Mouse (Mus musculus) forebrain, embryonic 11.5 days (tissue): ENCODE data around the gene Pnpo. TPM values are rescaled to one million over a fixed set of nuclear protein-coding genes. Genes with fewer than 3 reads are reported as not detected.

Experiments
- ATAC-seq: fragments of 200-750 bp; cut with Nextera tagmentation; replicated peaks from 2 replicates; pipeline ENCODE4 v1.8.0; 2017; ENCODE audit warnings: moderate TSS enrichment; ENCODE audit not compliant: low FRiP score
- DNase-seq: peaks from one replicate; pipeline ENCODE4 v3.0.0-alpha.2; 2017; ENCODE audit warnings: low spot score
- H3K27ac ChIP-seq: fragments of 300-500 bp; sonication (generic); 2 replicates; pipeline ENCODE4 v1.5.1; 2014; ENCODE audit warnings: low read depth, low read length
- H3K27me3 ChIP-seq: fragments of 300-500 bp; sonication (generic); 2 replicates; pipeline ENCODE4 v1.6.1; 2014; ENCODE audit warnings: mild to moderate bottlenecking, low read length, mixed read lengths; ENCODE audit not compliant: control insufficient read depth, insufficient read depth
- H3K36me3 ChIP-seq: fragments of 300-500 bp; sonication (generic); 2 replicates; pipeline ENCODE4 v1.6.1; 2014; ENCODE audit warnings: mild to moderate bottlenecking, low read length, moderate library complexity, mixed read lengths; ENCODE audit not compliant: control insufficient read depth, insufficient read depth
- H3K4me1 ChIP-seq: fragments of 300-500 bp; sonication (generic); replicated peaks from 2 replicates; pipeline ENCODE4 v1.6.1; 2014; ENCODE audit warnings: low read length, mixed read lengths; ENCODE audit not compliant: control insufficient read depth, insufficient read depth
- H3K4me2 ChIP-seq: fragments of 300-500 bp; sonication (generic); 2 replicates; pipeline ENCODE4 v1.6.1; 2014; ENCODE audit warnings: low read depth, mild to moderate bottlenecking, low read length, moderate library complexity, mixed read lengths; ENCODE audit not compliant: severe bottlenecking
- H3K4me3 ChIP-seq: fragments of 300-500 bp; sonication (generic); 2 replicates; pipeline ENCODE4 v1.5.1; 2014; ENCODE audit warnings: low read depth, low read length
- H3K9ac ChIP-seq: fragments of 300-500 bp; sonication (generic); 2 replicates; pipeline ENCODE4 v1.6.1; 2014; ENCODE audit warnings: low read length
- H3K9me3 ChIP-seq: fragments of 300-500 bp; sonication (generic); 2 replicates; pipeline ENCODE4 v1.6.1; 2016; ENCODE audit warnings: low read length, mixed read lengths; ENCODE audit not compliant: control insufficient read depth
- WGBS: fragments of 180-500 bp; shearing (Covaris S2); extraction: QIAGEN DNeasy Blood & Tissue Kit; methylation state at CpG from one replicate; pipeline ENCODE4 v1.1.7; 2014; 5-methylcytosine and 5-hydroxymethylcytosine counted together
- polyA plus RNA-seq: library from polyadenylated mRNA; unstranded; fragments of >200 nt; fragmentation: Nextera tagmentation; extraction: Ambion mirVana; gene quantifications from 2 replicates; pipeline ENCODE4 v1.2.1, GENCODE M21; 2014

Gene Pnpo
- polyA plus RNA-seq, 1 experiment from 2014 or later: 28.8 TPM

GRCm38 (mm10) chr11:96974813-96975212 lies 31.0 kb upstream of the Pnpo start:
- H3K9ac ChIP-seq: no peak overlapping the region
- ATAC-seq: no peak
- no peak overlapping the region for H3K27ac ChIP-seq
- no peaks in the 10 kb centered on the region for H3K9me3 ChIP-seq
- WGBS: 88% methylated on average over 5 of the region's 5 CpGs
- H3K4me2 ChIP-seq: no peak overlapping the region
- H3K27me3 ChIP-seq: no peaks in the 10 kb centered on the region
- no peak overlapping the region for H3K4me3 ChIP-seq
- peaks cover 12% of the 10 kb centered on the region for H3K4me1 ChIP-seq
- H3K36me3 ChIP-seq: no peaks in the 10 kb centered on the region
- DNase-seq: no peak

DNA sequence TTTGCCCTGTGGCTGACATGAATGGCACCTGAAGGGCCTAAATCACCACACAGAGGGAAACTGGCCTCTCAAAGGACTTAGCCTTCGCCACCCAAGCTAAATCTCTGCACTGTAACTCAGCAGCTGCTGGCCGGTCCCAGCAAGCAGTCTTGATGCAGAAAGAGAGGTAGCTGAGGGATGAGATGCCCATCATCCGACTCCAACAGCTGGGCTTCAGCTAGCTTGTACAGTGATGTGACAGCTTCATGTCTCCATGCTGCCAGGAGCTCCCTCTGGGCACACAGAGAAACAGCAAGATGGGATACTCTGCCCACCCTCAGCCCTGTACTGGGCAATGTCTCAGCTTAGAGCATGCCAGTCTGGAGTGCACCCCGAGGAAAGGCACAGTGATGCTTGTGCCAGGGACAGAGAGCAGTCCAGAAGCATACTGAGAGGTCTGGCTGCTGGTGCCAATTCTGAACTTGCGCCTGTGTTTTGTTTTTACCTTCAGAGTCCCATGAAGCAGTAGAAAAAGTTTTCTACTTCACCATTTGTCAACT lies 29.7 kb upstream of the Pnpo start:
- Histone ChIP-seq H3K4me2 (no peak overlapping the region), H3K27ac (no peak overlapping the region), H3K4me3 (no peak overlapping the region), H3K4me1 (peaks cover 11% of the 10 kb centered on the region), H3K9ac (no peak overlapping the region), H3K36me3 (no peaks in the 10 kb centered on the region), H3K27me3 (no peaks in the 10 kb centered on the region), H3K9me3 (no peaks in the 10 kb centered on the region)
- 93% methylated on average over 5 of the region's 5 CpGs for WGBS
- DNase-seq (no peak), ATAC-seq (no peak)

- no peak overlapping the region for H3K4me2 ChIP-seq
- H3K9ac ChIP-seq: no peak overlapping the region
- ATAC-seq (no peak), DNase-seq (no peak)
- 84% methylated on average over 5 of the region's 5 CpGs for WGBS
- no peaks in the 10 kb centered on the region for H3K27me3 ChIP-seq
- H3K27ac ChIP-seq: no peak overlapping the region
- peaks cover 8% of the 10 kb centered on the region for H3K4me1 ChIP-seq
- no peaks in the 10 kb centered on the region for H3K9me3 ChIP-seq
- no peak overlapping the region for H3K4me3 ChIP-seq
- no peaks in the 10 kb centered on the region for H3K36me3 ChIP-seq
These were observed 29.1 kb upstream of the Pnpo start for GRCm38 (mm10) chr11:96972906-96973305.

DNA sequence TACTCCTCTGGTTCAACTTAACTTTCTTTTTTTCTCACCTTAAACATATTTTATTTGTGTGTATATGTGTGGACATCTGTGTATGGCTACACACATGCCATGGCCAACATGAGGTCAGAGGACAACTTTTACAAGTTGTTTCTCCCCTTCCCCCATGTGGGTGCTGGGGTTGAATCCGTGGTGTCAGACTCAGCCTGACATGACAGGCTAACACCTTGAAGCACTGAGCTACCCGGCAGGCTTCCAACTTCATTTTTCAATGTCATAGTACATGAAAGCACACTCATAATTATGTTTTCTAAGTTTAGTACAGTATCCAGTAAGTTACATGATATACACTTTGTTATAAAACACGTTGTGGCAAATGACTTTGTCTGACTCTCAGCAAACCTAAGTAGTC lies 26.6 kb upstream of the Pnpo start:
- DNase-seq: no peak
- Histone ChIP-seq H3K9ac (no peak overlapping the region), H3K36me3 (no peaks in the 10 kb centered on the region), H3K4me3 (no peak overlapping the region), H3K9me3 (no peaks in the 10 kb centered on the region), H3K4me1 (0 out of 2 replicates have a peak, but pooled peaks cover 2% of the 10 kb centered on the region), H3K27ac (no peak overlapping the region), H3K27me3 (no peaks in the 10 kb centered on the region), H3K4me2 (no peak overlapping the region)
- ATAC-seq: no peak
- WGBS: 91% methylated on average over 3 of the region's 3 CpGs

DNA sequence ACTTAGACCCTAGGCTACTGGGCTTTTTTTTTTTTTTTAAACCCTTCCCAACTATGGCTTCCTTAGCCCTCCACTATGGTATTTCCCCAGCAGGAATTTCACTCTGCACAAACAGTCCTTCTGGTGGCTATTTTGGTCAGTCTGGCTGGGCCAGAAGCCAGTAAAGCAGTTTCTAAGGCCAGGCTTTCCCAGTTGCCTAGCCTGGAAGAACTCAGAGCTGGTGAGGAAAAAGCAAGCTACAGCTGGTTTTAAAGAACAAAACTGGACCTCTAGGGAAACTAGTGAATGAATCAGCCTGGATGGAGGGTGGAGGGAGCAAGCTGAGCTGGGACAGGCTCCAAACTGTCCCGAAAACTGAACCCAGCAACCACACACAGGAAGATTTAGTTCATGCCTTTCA lies 26.0 kb upstream of the Pnpo start:
- WGBS: 94% methylated on average over 1 of the region's 1 CpGs
- H3K4me2 ChIP-seq: no peak overlapping the region
- no peak overlapping the region for H3K4me3 ChIP-seq
- no peak overlapping the region for H3K27ac ChIP-seq
- no peak for ATAC-seq
- H3K9ac ChIP-seq: no peak overlapping the region
- DNase-seq: no peak
- H3K27me3 ChIP-seq: no peaks in the 10 kb centered on the region
- H3K9me3 ChIP-seq: no peaks in the 10 kb centered on the region
- no peaks in the 10 kb centered on the region for H3K36me3 ChIP-seq
- 0 out of 2 replicates have a peak, but pooled peaks cover 2% of the 10 kb centered on the region for H3K4me1 ChIP-seq

DNA sequence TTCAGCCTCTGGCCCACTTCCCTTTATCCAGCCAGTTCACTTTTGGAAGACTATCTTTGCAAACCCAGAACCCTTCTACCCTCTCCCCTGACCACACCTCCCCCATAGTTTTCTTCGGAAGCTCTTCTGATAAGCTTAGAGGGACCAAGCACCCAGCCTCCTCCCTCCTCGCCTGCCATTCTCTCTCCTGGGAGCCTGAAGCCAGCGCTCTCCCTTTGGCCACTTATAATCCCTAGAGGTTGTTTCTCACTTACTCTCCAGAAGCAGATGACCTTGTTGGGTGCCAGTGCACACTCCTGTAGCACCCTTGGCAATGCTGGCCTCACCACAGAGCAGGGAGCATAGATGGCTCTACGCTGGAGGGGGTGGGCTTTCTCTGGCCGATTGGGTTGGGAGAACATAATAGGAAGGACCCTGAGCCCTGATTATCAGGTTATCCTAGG lies 25.5 kb upstream of the Pnpo start:
- H3K27me3 ChIP-seq: no peaks in the 10 kb centered on the region
- WGBS: 78% methylated on average over 5 of the region's 5 CpGs
- no peak overlapping the region for H3K4me3 ChIP-seq
- no peaks in the 10 kb centered on the region for H3K9me3 ChIP-seq
- 0 out of 2 replicates have a peak, but pooled peaks cover 2% of the 10 kb centered on the region for H3K4me1 ChIP-seq
- no peak overlapping the region for H3K4me2 ChIP-seq
- H3K27ac ChIP-seq: no peak overlapping the region
- no peak overlapping the region for H3K9ac ChIP-seq
- DNase-seq: no peak
- H3K36me3 ChIP-seq: no peaks in the 10 kb centered on the region
- no peak for ATAC-seq

DNA sequence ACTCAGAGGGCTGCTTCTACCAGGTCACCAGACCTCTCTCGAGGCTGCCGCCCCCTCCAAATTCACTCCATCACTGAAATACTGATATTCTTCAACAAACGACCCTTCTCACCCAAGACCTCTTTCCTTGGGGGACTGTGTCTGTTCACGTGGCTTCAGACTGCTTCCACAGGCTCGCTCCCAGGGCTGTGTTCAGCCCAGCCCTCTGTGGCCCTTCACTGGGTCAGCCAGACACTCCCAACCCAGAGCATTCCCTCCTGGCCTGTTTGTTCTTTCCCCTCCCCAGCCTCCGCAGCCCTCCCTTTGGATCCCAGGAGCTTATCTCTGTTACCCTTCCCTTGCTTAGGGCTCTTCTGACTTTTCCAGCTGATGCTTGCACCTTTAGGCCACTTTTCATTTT lies 24.7 kb upstream of the Pnpo start:
- Histone ChIP-seq H3K9ac (no peak overlapping the region), H3K4me1 (0 out of 2 replicates have a peak, but pooled peaks cover 2% of the 10 kb centered on the region), H3K9me3 (no peaks in the 10 kb centered on the region), H3K36me3 (no peaks in the 10 kb centered on the region), H3K4me3 (no peak overlapping the region), H3K27me3 (no peaks in the 10 kb centered on the region), H3K4me2 (no peak overlapping the region), H3K27ac (no peak overlapping the region)
- ATAC-seq (no peak), DNase-seq (no peak)
- WGBS: 70% methylated on average over 6 of the region's 6 CpGs

GRCm38 (mm10) chr11:96967544-96968269 lies 23.9 kb upstream of the Pnpo start:
- Histone ChIP-seq H3K27ac (no peak overlapping the region), H3K4me1 (0 out of 2 replicates have a peak, but pooled peaks cover 2% of the 10 kb centered on the region), H3K4me3 (no peak overlapping the region), H3K9me3 (no peaks in the 10 kb centered on the region), H3K36me3 (no peaks in the 10 kb centered on the region), H3K9ac (no peak overlapping the region), H3K27me3 (no peaks in the 10 kb centered on the region), H3K4me2 (no peak overlapping the region)
- ATAC-seq (no peak), DNase-seq (no peak)
- 90% methylated on average over 11 of the region's 11 CpGs for WGBS
